ENCODE assay signal across 9 mouse cellular contexts in genomic region chr10:88731496-88732308, GRCm38 (mm10). TPM values are rescaled to one million over a fixed set of nuclear protein-coding genes. Genes with fewer than 3 reads are reported as not detected.
DNase-seq lines count a peak whose midpoint lies in the region; ATAC-seq and TF ChIP-seq lines count a peak whose summit lies in the region.
"Had no signal": no experiment of that assay in that cellular context is flagged by ENCODE, and none has a peak within 500 bp of the region (broad histone marks: within the 10 kb centered on the region; RNA-seq: fewer than 3 reads in every experiment).

No protein-coding gene starts in this region.

- H3K4me1 ChIP-seq in spleen, adult 2 months (ENCODE audit: control insufficient read depth, insufficient read depth, insufficient read length): peaks cover 8% of the 10 kb centered on the region; the same call in 1 of the 2 replicates
- peaks cover 16% of the 10 kb centered on the region for H3K4me1 ChIP-seq in hindbrain, embryonic 12.5 days

- under 1% methylated on average over 57 of the region's 61 CpGs for WGBS in spleen, adult 2 months
- 2% methylated on average over 60 of the region's 61 CpGs for WGBS in hindbrain, embryonic 12.5 days

- H3K27ac ChIP-seq in spleen, adult 2 months (ENCODE audit: insufficient read depth, low read length): peak overlapping the region; percentile 78; the same call in 1 of the 2 replicates
- peak overlapping the region; percentile 19; the same call in 1 of the 2 replicates for H3K27ac ChIP-seq in hindbrain, embryonic 12.5 days

- no peaks in the 10 kb centered on the region; the same call in 1 of the 2 replicates for H3K36me3 ChIP-seq in spleen, adult 2 months (ENCODE audit: control insufficient read depth, insufficient read depth, low read length)
- H3K36me3 ChIP-seq in hindbrain, embryonic 12.5 days: peaks cover 6% of the 10 kb centered on the region; the same call in 1 of the 2 replicates

- H3K4me3 ChIP-seq in spleen, adult 2 months (ENCODE audit: extremely low read depth, insufficient read depth, insufficient read length): peak overlapping the region; percentile 93
- H3K4me3 ChIP-seq in hindbrain, embryonic 12.5 days: peak overlapping the region; percentile 94

- DNase-seq in embryo, embryonic 10 days (ENCODE audit: low spot score): peak; percentile 40
- DNase-seq in embryo, embryonic 9.5 days (ENCODE audit: extremely low spot score): no peak
- no peak for DNase-seq in spleen, adult 2 months (ENCODE audit: low read depth in 1 of 2, low spot score in 2 of 2)
- DNase-seq in spleen, adult 18-20 months: no peak
- no peak for DNase-seq in thymus, postnatal 25 days
- DNase-seq in urinary bladder, postnatal 14 days (ENCODE audit: low spot score): no peak

- peak overlapping the region; percentile 93 for H3K4me2 ChIP-seq in hindbrain, embryonic 12.5 days (replicated peaks)

- peak overlapping the region; percentile 93 for H3K9ac ChIP-seq in hindbrain, embryonic 12.5 days

- no peak; the same call in none of the 2 replicates for ATAC-seq in hindbrain, embryonic 12.5 days (ENCODE audit: low FRiP score)
- ATAC-seq in megakaryocyte-erythroid progenitor cell, adult 5-6 weeks (replicated peaks; ENCODE audit: low FRiP score, low TSS enrichment, poor library complexity, severe bottlenecking): peak; percentile 34

- no peaks in the 10 kb centered on the region for H3K27me3 ChIP-seq in spleen, adult 2 months (ENCODE audit: control insufficient read depth, insufficient read depth, low read length)
- no peaks in the 10 kb centered on the region for H3K27me3 ChIP-seq in hindbrain, embryonic 12.5 days

- no peaks in the 10 kb centered on the region for H3K9me3 ChIP-seq in hindbrain, embryonic 12.5 days (replicated peaks)

- no peak for TF ChIP-seq CTCF in spleen, adult 2 months (IDR thresholded peaks at IDR 0.05; ENCODE audit: extremely low read depth, insufficient read depth, insufficient read length, insufficient replicate concordance)

- no peak for TF ChIP-seq POLR2A in spleen, adult 2 months (IDR thresholded peaks at IDR 0.05; ENCODE audit: low read depth, low read length)

RNA-seq across cellular contexts. Expression of gene Arl1, which starts 1.0 kb away (rescaled TPM):
- 9.0 and 11.1 TPM in 2 replicates for polyA plus RNA-seq in spleen, adult 2 months (2012; rRNA removed)
- polyA plus RNA-seq in hindbrain, embryonic 12.5 days (2016; fragmentation: Nextera tagmentation; extraction: Ambion mirVana): 144 and 149 TPM in 2 replicates
- 36.5 and 51.3 TPM in 2 replicates for total RNA-seq in megakaryocyte-erythroid progenitor cell, adult 5-6 weeks (2014; fragmentation: Nextera tagmentation)
- total RNA-seq in megakaryocyte-erythroid progenitor cell, adult 5-6 weeks (2017): 89.4 and 91.0 TPM in 2 replicates

RNA-seq across cellular contexts. Expression of gene Spic, which starts 46.9 kb away (rescaled TPM):
- polyA plus RNA-seq in spleen, adult 2 months (2012; rRNA removed): 7.4 and 12.4 TPM in 2 replicates
- not detected in 2 replicates for polyA plus RNA-seq in hindbrain, embryonic 12.5 days (2016; fragmentation: Nextera tagmentation; extraction: Ambion mirVana)
- 1.5 TPM in 1 of 2 replicates, not detected in the other for total RNA-seq in megakaryocyte-erythroid progenitor cell, adult 5-6 weeks (2014; fragmentation: Nextera tagmentation)
- 0.61 TPM in 1 of 2 replicates, not detected in the other for total RNA-seq in megakaryocyte-erythroid progenitor cell, adult 5-6 weeks (2017)
- total RNA-seq: left cerebral cortex, postnatal 14 days had no signal

Comparison
In these comparisons a context has a peak if more than half of its experiments do, and no peak if none do; other contexts are left out.
1. RNA of gene Arl1, which starts 1.0 kb away (polyA plus RNA-seq): 144 to 149 TPM in hindbrain, embryonic 12.5 days; 9.0 to 11.1 TPM in spleen, adult 2 months; every median in the first group is over 10 times any median in the second.